Mouse (Mus musculus) lung, postnatal 36 days (tissue): ENCODE measurements around the gene Hist1h2bf.
"Not testable (repeated sequence)": the region's sequence is repeated elsewhere in the genome, so short reads cannot be mapped to it uniquely, and the experiment has no call there.

Experiments
- DNase-seq: peaks from one replicate; pipeline ENCODE4 v3.0.0; 2022; ENCODE audit warnings: mixed read lengths

Hist1h2bf gene

GRCm38 (mm10) chr13:23573898-23574524, at the start of gene Hist1h2bf, which contains the start of gene Hist1h2ad:
Hist1h2bf (minus strand) TSS chr13:23574196.
Hist1h2ad (plus strand) TSS chr13:23574381.
- DNase-seq, result peak; percentile 96

GRCm38 (mm10) chr13:23622861-23623450, 49.0 kb upstream of the Hist1h2bf start:
- DNase-seq, result peak; percentile 29

GRCm38 (mm10) chr13:23622175-23622671, 48.2 kb upstream of the Hist1h2bf start, which contains the start of gene Hist1h1e:
Hist1h1e (minus strand) TSS chr13:23622558.
- peak; percentile 93 for DNase-seq

- DNase-seq, result peak; percentile 91
Measured at GRCm38 (mm10) chr13:23621532-23622174, 47.7 kb upstream of the Hist1h2bf start.

- DNase-seq, result peak; percentile 91
Measured at GRCm38 (mm10) chr13:23620733-23621531, 46.9 kb upstream of the Hist1h2bf start, which contains the start of gene Hist1h2be. Hist1h2be (minus strand) TSS chr13:23621124.

GRCm38 (mm10) chr13:23620056-23620732, 46.2 kb upstream of the Hist1h2bf start:
- no peak for DNase-seq

GRCm38 (mm10) chr13:23611638-23612037, 37.6 kb upstream of the Hist1h2bf start:
- no peak for DNase-seq

- DNase-seq, result no peak
Measured at GRCm38 (mm10) chr13:23610393-23610792, 36.4 kb upstream of the Hist1h2bf start.

- DNase-seq, result no peak
Measured at GRCm38 (mm10) chr13:23609844-23610243, 35.8 kb upstream of the Hist1h2bf start.

- no peak for DNase-seq
Measured at GRCm38 (mm10) chr13:23609209-23609608, 35.2 kb upstream of the Hist1h2bf start.

GRCm38 (mm10) chr13:23605052-23605451, 31.1 kb upstream of the Hist1h2bf start:
- DNase-seq, result no peak

- no peak for DNase-seq
Measured at GRCm38 (mm10) chr13:23604452-23604851, 30.5 kb upstream of the Hist1h2bf start.

- DNase-seq, result peak; percentile 69
Measured at GRCm38 (mm10) chr13:23603182-23603699, 29.2 kb upstream of the Hist1h2bf start.

GRCm38 (mm10) chr13:23597957-23598356, 24.0 kb upstream of the Hist1h2bf start:
- DNase-seq, result peak; percentile 83

GRCm38 (mm10) chr13:23595622-23596372, 21.8 kb upstream of the Hist1h2bf start:
- DNase-seq, result no peak

- no peak for DNase-seq
Measured at GRCm38 (mm10) chr13:23595185-23595584, 21.2 kb upstream of the Hist1h2bf start.

- peak; percentile 49 for DNase-seq
Measured at GRCm38 (mm10) chr13:23593051-23593770, 19.2 kb upstream of the Hist1h2bf start.

GRCm38 (mm10) chr13:23592614-23593013, 18.6 kb upstream of the Hist1h2bf start:
- DNase-seq, result no peak

- DNase-seq, result not testable (repeated sequence)
Measured at GRCm38 (mm10) chr13:23591886-23592285, 17.9 kb upstream of the Hist1h2bf start.

- no peak for DNase-seq
Measured at GRCm38 (mm10) chr13:23591206-23591605, 17.2 kb upstream of the Hist1h2bf start.

GRCm38 (mm10) chr13:23586940-23587225, 12.9 kb upstream of the Hist1h2bf start:
- no peak for DNase-seq
